ENCODE assay signal across 28 mouse cellular contexts in genomic region chr6:29019756-29020720, GRCm38 (mm10). TPM values are rescaled to one million over a fixed set of nuclear protein-coding genes. Genes with fewer than 3 reads are reported as not detected.
DNase-seq lines count a peak whose midpoint lies in the region; TF ChIP-seq lines count a peak whose summit lies in the region.
"Had no signal": no experiment of that assay in that cellular context is flagged by ENCODE, and none has a peak within 500 bp of the region (broad histone marks: within the 10 kb centered on the region; RNA-seq: fewer than 3 reads in every experiment).

No protein-coding gene starts in this region.

- peaks cover 91% of the 10 kb centered on the region for H3K27me3 ChIP-seq in heart, embryonic 10.5 days (ENCODE audit: insufficient read depth, poor library complexity, severe bottlenecking)
- H3K27me3 ChIP-seq in ES-Bruce4 (ENCODE audit: control insufficient read depth, insufficient read depth, low read length, poor library complexity, severe bottlenecking): no peaks in the 10 kb centered on the region

- H3K4me3 ChIP-seq in heart, embryonic 10.5 days: no peak overlapping the region
- H3K4me3 ChIP-seq in ES-Bruce4 (ENCODE audit: low read depth, low read length): no peak overlapping the region
- H3K4me3 ChIP-seq: forebrain, embryonic 10.5 days; heart, embryonic 12.5 days; heart, embryonic 15.5 days; hindbrain, embryonic 12.5 days; hindbrain, embryonic 15.5 days had no signal

- H3K27ac ChIP-seq in heart, embryonic 10.5 days: no peak overlapping the region
- H3K27ac ChIP-seq in ES-Bruce4 (ENCODE audit: insufficient read depth, low read length): peak overlapping the region; percentile 59
- H3K27ac ChIP-seq: forebrain, embryonic 10.5 days; heart, embryonic 15.5 days; hindbrain, embryonic 12.5 days; hindbrain, embryonic 15.5 days had no signal

- peak; percentile 95 for TF ChIP-seq EP300 in ES-Bruce4 (IDR thresholded peaks at IDR 0.05; ENCODE audit: insufficient read depth, low read depth, low read length)

- WGBS in heart, embryonic 10.5 days: 72% methylated on average over 18 of the region's 18 CpGs

- no peak for TF ChIP-seq POLR2A in ES-Bruce4 (IDR thresholded peaks at IDR 0.05; ENCODE audit: insufficient read depth, low read length)

- no peak overlapping the region for H3K9ac ChIP-seq in ES-Bruce4 (ENCODE audit: low read depth, poor library complexity, severe bottlenecking)
- H3K9ac ChIP-seq: heart, embryonic 12.5 days; heart, embryonic 15.5 days; hindbrain, embryonic 12.5 days; hindbrain, embryonic 15.5 days had no signal

- peak; percentile 67 for DNase-seq in heart, embryonic 10.5 days (ENCODE audit: low spot score)
- DNase-seq in heart, postnatal 4 days: no peak
- DNase-seq in R1 (ENCODE audit: low read depth, low spot score): peak; percentile 83
- no peak for DNase-seq in neural tube, embryonic 10.5 days (ENCODE audit: extremely low spot score, low spot score)
- no peak for DNase-seq in right cerebral cortex, adult 2 months (ENCODE audit: low spot score in 2 of 2)
- DNase-seq: adrenal gland, postnatal 10 days; adrenal gland, postnatal 36 days; cerebellum, adult 18-20 months; cerebellum, adult 9-10 months; cerebellum, postnatal 14 days; gastrocnemius, postnatal 10 days; gastrocnemius, postnatal 36 days; heart, postnatal 10 days had no signal

- H3K36me3 ChIP-seq in heart, embryonic 10.5 days: no peaks in the 10 kb centered on the region
- H3K36me3 ChIP-seq in ES-Bruce4 (ENCODE audit: control insufficient read depth, insufficient read depth, low read length, poor library complexity, severe bottlenecking): no peaks in the 10 kb centered on the region
- H3K36me3 ChIP-seq: forebrain, embryonic 10.5 days; heart, embryonic 12.5 days; heart, embryonic 15.5 days; hindbrain, embryonic 12.5 days; hindbrain, embryonic 15.5 days had no signal

- H3K9me3 ChIP-seq in heart, embryonic 10.5 days: no peaks in the 10 kb centered on the region
- no peaks in the 10 kb centered on the region for H3K9me3 ChIP-seq in ES-Bruce4 (replicated peaks; ENCODE audit: control insufficient read depth, insufficient read depth, low read length, poor library complexity, severe bottlenecking)
- H3K9me3 ChIP-seq: forebrain, embryonic 10.5 days; heart, embryonic 12.5 days; heart, embryonic 15.5 days; hindbrain, embryonic 12.5 days; hindbrain, embryonic 15.5 days had no signal

- peaks cover 15% of the 10 kb centered on the region; the same call in 1 of the 2 replicates for H3K4me1 ChIP-seq in heart, embryonic 10.5 days
- peaks cover 39% of the 10 kb centered on the region for H3K4me1 ChIP-seq in ES-Bruce4 (ENCODE audit: control insufficient read depth, insufficient read depth, low read length)

- TF ChIP-seq CTCF in ES-Bruce4 (IDR thresholded peaks at IDR 0.05; ENCODE audit: low read depth, low read length): no peak

RNA-seq across cellular contexts. Expression of gene Lep, which starts 40.0 kb away (rescaled TPM):
- polyA plus RNA-seq in heart, embryonic 10.5 days (2016; fragmentation: Nextera tagmentation; extraction: Ambion mirVana): not detected in 2 replicates
- under 1 TPM in 1 of 2 experiments, not detected in 1; 0.29 TPM for total RNA-seq in heart, postnatal 4 days (2021)
- not detected in 2 replicates for polyA plus RNA-seq in ES-Bruce4 (2011; ENCODE audit: insufficient read depth, insufficient read length, low read depth, missing spikeins)
- total RNA-seq: granulocyte monocyte progenitor cell, adult 5-6 weeks; hematopoietic stem cell, adult 5-6 weeks; MEL had no signal
- polyA plus RNA-seq: C2C12; CD4-positive, CD25-positive, alpha-beta regulatory T cell, adult 4 months; embryonic facial prominence, embryonic 11.5 days; forebrain, embryonic 10.5 days; forebrain, embryonic 14.5 days; heart, embryonic 12.5 days; heart, embryonic 15.5 days; hindbrain, embryonic 12.5 days; hindbrain, embryonic 15.5 days; intestine, embryonic 14.5 days; intestine, postnatal 0 days had no signal

Comparison
In these comparisons a context has a peak if more than half of its experiments do, and no peak if none do; other contexts are left out.
1. DNase-seq: peak in heart, embryonic 10.5 days (single experiment) and R1 (single experiment); none in heart, postnatal 4 days (single experiment), neural tube, embryonic 10.5 days (single experiment) and right cerebral cortex, adult 2 months (0 of 2).